Mouse (Mus musculus): ENCODE data around the gene Msi2. TPM values are rescaled to one million over a fixed set of nuclear protein-coding genes. Genes with fewer than 3 reads are reported as not detected.

Gene Msi2
- total RNA-seq, 2 experiments from 2014 or later = 116 to 123 TPM

- intact Hi-C loops (cut with DNase I) = no loop called here
Observed at GRCm38 (mm10) chr11:88512580-88512979, 205.7 kb downstream of the Msi2 start.

GRCm38 (mm10) chr11:88510282-88510850, 207.9 kb downstream of the Msi2 start:
- intact Hi-C loops (cut with DNase I) = no loop called here
- DNase-seq (ENCODE audit: low spot score in 2 of 2) = no peak

More at GRCm38 (mm10) chr11:88512580-88512979, 205.7 kb downstream of the Msi2 start:
- DNase-seq (ENCODE audit: low spot score in 2 of 2) = peak in 1 of 2 experiments; percentile 22

DNA sequence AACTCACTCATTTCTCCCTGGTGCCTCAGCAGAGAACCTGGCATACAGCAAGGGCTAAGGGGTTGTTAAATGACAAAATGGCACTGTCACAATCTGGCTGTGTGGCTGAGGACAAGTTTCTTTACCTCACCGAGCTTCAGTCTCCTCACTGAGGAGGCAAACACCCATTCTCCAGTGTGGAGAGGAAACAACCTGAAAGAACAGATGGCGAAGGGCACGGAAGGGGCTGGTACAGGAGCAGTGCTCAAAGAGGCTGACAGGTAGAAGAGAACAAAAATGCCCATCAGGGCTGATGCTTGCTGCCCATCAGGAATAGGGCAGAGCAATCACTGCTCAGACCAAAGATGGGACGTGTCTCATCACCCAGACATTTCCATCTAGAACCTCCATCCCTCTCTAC, 208.8 kb downstream of the Msi2 start:
- no peak for DNase-seq (ENCODE audit: low spot score in 2 of 2)
- intact Hi-C loops (cut with DNase I) = no loop called here

DNA sequence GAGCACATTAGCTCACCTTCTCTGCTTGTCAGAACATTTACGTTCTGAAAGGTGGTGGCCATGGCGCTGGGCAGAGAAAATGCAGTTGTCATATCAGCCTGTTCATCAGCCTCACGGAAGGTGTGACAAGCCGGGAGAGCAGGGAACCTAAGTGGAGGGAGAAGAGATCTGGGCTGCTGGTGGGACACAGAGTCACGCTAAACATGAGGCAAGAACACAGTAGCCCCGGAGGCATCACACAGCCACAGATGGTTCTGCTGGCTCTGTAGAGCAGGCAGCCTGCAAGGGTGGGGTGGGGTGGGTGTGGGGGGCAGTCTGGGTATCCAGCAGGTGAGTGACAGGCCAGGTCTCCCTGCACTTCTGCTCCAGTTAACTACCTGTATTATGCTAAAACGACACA, 210.2 kb downstream of the Msi2 start:
- no peak for DNase-seq (ENCODE audit: low spot score in 2 of 2)
- intact Hi-C loops (cut with DNase I) = no loop called here

DNA sequence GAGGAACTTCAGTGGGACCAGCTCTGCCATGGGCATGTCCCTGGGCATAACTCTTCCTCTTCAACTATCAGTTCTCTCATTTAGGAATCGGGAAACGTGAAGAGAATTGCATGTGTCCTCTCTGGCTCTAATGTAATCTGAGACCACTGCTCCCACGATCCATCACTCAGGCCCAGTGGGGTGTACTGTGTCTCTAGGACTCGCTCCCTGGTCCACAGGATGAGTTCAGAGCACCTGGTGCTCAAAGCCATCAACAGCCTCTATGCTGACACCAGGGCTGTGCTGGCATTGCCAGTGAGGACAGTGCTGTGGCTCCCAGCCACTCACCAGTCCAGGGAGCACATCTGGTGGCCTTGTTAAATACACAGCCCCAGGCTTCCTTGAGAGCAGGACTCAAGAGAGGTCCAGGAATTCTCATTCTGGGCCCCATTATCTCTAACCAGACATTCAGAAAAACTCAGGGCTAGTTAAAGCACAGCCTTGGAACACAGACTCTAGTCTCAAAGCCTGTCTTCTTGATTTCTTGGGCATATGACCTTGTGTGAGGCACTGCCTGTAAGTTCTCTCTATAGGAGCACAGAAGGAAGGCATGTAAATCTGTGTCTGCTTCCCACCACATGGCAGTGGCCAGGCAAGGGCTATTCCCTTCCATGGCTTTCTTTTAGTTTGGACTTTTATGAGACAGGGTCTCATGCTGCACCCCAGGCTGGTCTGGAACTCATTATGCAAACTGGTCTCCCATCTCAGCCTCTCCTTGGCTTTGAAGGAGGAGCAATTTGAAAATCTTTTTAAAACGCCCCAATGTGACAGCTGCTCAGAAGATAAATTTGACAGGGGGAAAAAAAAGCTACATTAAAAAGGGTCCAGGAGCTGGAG, 211.5 kb downstream of the Msi2 start:
- intact Hi-C loops (cut with DNase I) = no loop called here
- DNase-seq (ENCODE audit: low spot score in 2 of 2) = no peak

DNA sequence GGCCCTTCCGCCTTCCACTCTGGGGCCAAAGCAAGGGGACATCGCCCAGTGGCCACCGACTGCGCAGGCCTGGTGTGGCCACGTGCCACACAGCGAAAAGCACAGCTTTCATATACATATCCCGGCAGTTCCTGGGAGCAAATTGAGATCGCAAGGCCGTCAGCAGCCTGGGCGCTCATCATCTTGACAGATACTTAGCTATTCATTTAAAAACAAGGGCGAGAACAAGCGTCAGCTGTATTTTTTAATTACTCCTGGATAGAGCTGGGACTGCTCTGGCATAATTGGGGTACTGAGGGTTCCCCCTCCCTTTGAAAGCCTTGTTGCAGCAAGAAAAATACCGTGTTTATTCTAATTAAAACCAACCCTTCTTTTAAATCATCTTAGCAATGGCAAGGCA, 212.2 kb downstream of the Msi2 start:
- intact Hi-C loops (cut with DNase I) = no loop called here
- no peak for DNase-seq (ENCODE audit: low spot score in 2 of 2)

GRCm38 (mm10) chr11:88502566-88502965, 215.7 kb downstream of the Msi2 start:
- no peak for DNase-seq (ENCODE audit: low spot score in 2 of 2)
- intact Hi-C loops (cut with DNase I) = no loop called here

- intact Hi-C loops (cut with DNase I) = no loop called here
- DNase-seq (ENCODE audit: low spot score in 2 of 2) = no peak
Observed at GRCm38 (mm10) chr11:88498491-88498890, 219.8 kb downstream of the Msi2 start.

DNA sequence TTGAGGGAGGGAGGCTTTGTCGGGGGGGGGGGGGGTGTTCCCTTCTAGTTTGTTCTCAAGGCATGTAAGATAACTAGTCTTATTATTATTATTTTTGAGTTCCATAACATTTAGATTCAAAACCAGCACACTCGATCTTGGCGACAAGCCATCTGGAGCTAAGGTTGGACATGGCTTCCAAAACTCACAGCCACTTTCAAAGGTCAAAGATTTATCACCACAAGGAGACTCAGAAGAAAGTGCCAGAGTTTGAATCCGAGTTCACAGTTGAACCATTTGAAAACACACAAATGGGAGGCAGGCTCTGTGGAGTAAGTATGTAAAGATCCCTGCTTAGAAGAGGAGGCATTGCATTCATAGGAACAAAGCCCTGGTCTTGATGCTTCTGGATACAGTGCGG, 221.9 kb downstream of the Msi2 start:
- intact Hi-C loops (cut with DNase I) = no loop called here
- no peak for DNase-seq (ENCODE audit: low spot score in 2 of 2)

DNA sequence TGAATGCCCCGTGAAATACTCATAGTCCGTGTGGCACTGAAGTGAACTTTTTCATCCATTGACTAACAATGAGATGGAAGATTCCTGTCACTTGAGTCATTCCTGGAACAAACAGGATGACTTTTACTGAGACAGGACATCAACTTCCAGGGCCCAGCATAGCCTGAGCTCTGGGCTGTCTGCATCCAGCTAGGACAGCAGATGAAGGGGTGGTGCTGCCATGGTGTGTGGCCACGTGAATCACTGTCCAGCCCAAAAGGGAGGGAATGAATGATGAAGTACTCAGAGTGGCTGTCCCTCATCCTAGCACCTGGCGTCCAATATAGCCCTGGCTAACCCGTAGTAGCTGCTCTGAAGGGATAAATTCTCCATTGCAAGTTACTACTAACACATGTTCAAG, 222.6 kb downstream of the Msi2 start:
- intact Hi-C loops (cut with DNase I) = no loop called here

GRCm38 (mm10) chr11:88495018-88495417, 223.3 kb downstream of the Msi2 start:
- intact Hi-C loops (cut with DNase I) = no loop called here
- DNase-seq (ENCODE audit: low spot score in 2 of 2) = no peak

More for the DNA sequence above, 222.6 kb downstream of the Msi2 start:
- DNase-seq (ENCODE audit: low spot score in 2 of 2) = no peak

- no peak for DNase-seq (ENCODE audit: low spot score in 2 of 2)
- intact Hi-C loops (cut with DNase I) = no loop called here
Observed at GRCm38 (mm10) chr11:88493795-88494559, 224.3 kb downstream of the Msi2 start.

DNA sequence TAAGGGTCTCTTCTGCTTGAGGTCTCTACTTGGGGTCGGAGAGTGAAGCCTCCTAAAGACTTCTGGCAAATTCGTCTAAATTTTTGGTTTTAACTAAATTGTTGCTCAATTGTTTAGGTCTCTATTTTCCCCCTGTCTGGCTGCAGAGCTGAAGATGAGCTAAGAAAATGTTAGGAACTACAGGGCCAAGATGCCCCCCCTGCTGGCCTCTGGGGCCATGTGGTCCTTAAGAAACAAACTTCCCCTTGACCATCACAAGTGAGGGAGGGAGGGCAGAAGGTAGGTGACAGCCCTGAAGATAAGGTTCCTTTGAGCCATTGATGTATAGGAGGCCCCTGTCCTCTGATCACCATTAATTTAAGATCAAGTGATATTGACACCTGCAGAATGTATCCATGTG, 225.7 kb downstream of the Msi2 start:
- intact Hi-C loops (cut with DNase I) = no loop called here
- no peak for DNase-seq (ENCODE audit: low spot score in 2 of 2)

DNA sequence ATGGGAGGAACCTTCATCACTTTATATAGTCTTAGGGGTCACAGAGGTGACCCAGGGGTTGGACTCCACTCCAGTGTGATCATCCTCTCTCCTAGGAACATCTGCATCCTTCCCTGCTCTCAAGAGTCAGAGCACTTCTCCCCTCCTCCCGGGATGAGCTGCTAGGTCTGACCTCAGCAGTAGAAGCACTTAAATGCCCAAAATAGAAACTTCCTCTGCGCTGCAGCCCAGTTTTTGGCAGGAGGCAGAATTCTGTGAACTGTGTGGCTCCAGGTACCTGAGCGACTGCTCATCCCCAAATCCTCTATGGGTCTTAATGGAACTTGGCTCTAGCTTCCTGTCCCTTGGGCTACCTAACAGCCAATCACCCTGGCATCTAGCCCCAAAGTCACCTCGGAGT, 228.3 kb downstream of the Msi2 start:
- no peak for DNase-seq (ENCODE audit: low spot score in 2 of 2)
- intact Hi-C loops (cut with DNase I) = no loop called here

DNA sequence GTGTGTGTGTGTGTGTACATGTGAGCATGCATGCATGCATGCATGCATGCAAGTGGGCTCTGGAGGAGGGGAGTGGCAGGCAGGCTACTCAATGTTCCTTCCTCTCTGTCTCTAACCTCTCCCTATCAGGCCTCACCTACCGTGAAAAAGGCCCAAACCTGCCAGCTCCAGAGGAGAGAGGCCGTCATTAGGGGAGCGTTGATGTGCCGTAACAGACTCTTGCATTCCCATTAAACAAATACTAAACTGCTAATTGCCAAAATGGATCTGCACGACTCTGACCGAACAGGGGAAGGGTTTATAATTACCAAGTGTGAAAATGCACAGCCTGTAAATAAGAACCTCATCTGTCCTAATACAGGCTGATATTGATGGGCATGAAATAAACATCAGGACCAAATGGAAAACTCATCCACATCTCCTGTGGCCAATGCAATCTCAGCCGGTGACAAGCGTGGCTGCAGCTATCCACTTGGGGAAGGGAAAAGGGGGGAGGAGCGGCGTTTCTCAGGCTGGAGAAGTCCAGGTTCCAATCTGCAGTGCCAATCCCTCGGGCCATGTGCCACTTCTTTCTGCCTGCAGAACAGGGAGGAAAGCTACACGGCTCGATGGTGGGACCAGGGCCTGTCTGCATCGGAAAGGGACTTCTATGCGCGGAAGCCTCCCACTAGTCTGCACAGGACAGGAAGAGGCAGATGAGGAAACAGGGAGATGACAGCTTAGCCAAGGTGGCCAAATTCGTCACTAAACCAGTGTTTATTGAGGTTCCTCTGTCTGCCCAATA, 229.2 kb downstream of the Msi2 start:
- no peak for DNase-seq (ENCODE audit: low spot score in 2 of 2)
- intact Hi-C loops (cut with DNase I) = no loop called here

DNA sequence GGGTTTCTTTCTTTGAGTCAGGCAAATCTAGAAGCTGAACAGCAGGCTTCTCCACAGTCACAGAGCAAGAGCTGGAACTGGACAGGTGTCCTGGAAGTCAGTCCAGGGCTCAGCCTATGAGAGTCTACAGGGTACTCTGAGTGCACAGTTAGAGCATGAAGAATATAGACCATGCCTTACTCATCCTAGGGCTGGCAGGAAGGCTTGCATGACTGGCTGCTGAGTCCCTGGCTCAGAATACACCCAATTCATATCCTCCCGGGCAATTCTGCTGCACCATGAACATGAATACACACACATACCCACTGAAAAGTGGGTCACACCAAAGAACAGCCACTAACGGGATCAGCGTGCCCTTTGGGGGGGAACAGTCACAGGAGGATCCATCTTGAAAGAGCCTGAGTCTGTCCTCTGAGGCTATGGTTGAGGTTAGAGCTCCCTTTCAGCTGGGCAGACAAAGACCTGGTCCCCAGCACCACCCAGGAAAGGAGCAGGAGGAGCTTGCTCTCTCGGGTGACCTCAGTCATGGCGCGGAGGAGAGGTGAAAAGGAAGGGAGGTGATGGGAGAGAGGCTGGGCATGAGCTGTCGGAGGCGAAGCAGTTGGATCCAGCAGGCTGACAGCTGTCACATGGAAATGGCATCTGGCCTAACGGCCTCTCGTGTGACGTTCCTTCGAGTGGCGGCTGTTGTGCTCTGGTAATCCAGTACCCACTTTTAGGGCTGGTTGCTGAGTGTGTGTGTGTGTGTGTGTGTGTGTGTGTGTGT, 230.0 kb downstream of the Msi2 start:
- intact Hi-C loops (cut with DNase I) = no loop called here
- DNase-seq (ENCODE audit: low spot score in 2 of 2) = no peak

- intact Hi-C loops (cut with DNase I) = no loop called here
- DNase-seq (ENCODE audit: low spot score in 2 of 2) = no peak
Observed at GRCm38 (mm10) chr11:88485987-88486386, 232.3 kb downstream of the Msi2 start.

- intact Hi-C loops (cut with DNase I) = no loop called here
- DNase-seq (ENCODE audit: low spot score in 2 of 2) = no peak
Observed at GRCm38 (mm10) chr11:88485088-88485487, 233.2 kb downstream of the Msi2 start.

DNA sequence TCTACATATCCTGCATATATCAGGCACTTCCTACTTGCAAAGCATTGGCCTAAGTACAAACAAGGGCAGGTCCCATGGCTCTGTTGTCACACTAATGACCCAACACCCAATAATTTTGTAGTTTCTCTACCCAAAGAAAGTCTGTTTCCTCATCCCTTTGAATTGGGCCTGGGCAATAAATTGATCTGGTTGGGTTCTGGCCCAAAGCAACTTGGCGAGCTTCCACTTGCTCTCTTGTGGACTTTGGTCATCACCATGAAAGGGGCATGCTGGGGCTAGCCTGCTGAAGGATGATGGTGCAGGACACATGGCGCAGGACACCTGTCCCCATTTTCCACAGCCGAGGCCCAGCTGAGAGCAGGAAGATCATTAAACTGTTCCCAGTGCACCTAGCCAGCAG, 234.3 kb downstream of the Msi2 start:
- no peak for DNase-seq (ENCODE audit: low spot score in 2 of 2)
- intact Hi-C loops (cut with DNase I) = no loop called here
